12 mouse cellular contexts compared by ENCODE assay signal in the genomic region with DNA sequence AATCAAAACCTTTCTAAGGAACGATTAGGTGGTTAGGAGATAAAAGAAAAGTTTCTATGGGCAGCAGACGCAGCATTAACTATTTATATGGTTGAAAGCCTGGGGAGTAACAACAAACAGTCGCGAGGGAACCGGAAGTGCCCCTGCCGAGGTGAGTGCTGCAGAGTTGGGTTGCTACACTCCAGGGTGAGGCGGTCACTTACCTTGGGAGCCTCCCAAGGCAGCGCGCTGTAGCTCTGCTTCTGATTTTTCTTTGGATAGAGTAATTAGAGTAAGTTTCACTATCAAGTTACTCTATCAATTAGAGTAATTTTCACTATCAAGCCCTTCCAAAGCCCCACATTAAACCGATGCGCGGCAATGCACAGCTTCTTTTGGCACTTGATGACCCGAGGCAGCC. TPM values are rescaled to one million over a fixed set of nuclear protein-coding genes. Genes with fewer than 3 reads are reported as not detected.
DNase-seq lines count a peak whose midpoint lies in the region; ATAC-seq and TF ChIP-seq lines count a peak whose summit lies in the region.
"Had no signal": no experiment of that assay in that cellular context is flagged by ENCODE, and none has a peak within 500 bp of the region (broad histone marks: within the 10 kb centered on the region; RNA-seq: fewer than 3 reads in every experiment).

No protein-coding gene starts in this region.

- H3K27ac ChIP-seq in gastrocnemius, adult 2 months: no peak overlapping the region
- H3K27ac ChIP-seq in neural tube, embryonic 15.5 days (replicated peaks): no peak overlapping the region

- H3K27me3 ChIP-seq in neural tube, embryonic 15.5 days (replicated peaks): no peaks in the 10 kb centered on the region

- TF ChIP-seq CTCF in gastrocnemius, adult 2 months (IDR thresholded peaks at IDR 0.05): no peak
- TF ChIP-seq CTCF in lung, adult 2 months (IDR thresholded peaks at IDR 0.05; ENCODE audit: insufficient read depth, low read length): no peak

- intact Hi-C loops in gastrocnemius, adult 2 months (cut with DNase I): no loop called here

- no peak for TF ChIP-seq POLR2A in lung, adult 2 months (IDR thresholded peaks at IDR 0.05; ENCODE audit: borderline replicate concordance, extremely low read depth, low read depth, low read length)

- no peaks in the 10 kb centered on the region for H3K9me3 ChIP-seq in neural tube, embryonic 15.5 days (replicated peaks)

- no peak overlapping the region for H3K9ac ChIP-seq in neural tube, embryonic 15.5 days (replicated peaks)

- peak overlapping the region; percentile 36 for H3K4me2 ChIP-seq in neural tube, embryonic 15.5 days

- H3K36me3 ChIP-seq in neural tube, embryonic 15.5 days: no peaks in the 10 kb centered on the region

- peak overlapping the region; percentile 59 for H3K4me3 ChIP-seq in gastrocnemius, adult 2 months
- H3K4me3 ChIP-seq in lung, adult 2 months (replicated peaks; ENCODE audit: extremely low read depth, low read depth, low read length): no peak overlapping the region
- H3K4me3 ChIP-seq in neural tube, embryonic 15.5 days (replicated peaks): no peak overlapping the region

- DNase-seq in gastrocnemius, adult 2 months: no peak
- DNase-seq in gastrocnemius, postnatal 25 days: no peak
- peak; percentile 10 for DNase-seq in lung, postnatal 36 days
- no peak for DNase-seq in lung, adult 2 months
- peak; percentile 21 for DNase-seq in kidney, postnatal 10 days
- no peak for DNase-seq in spleen, postnatal 14 days (ENCODE audit: low spot score in 2 of 2)
- no peak for DNase-seq in embryo, embryonic 11 days
- DNase-seq: cerebellum, adult 9-11 months; right cerebral cortex, postnatal 25 days had no signal

- WGBS in lung, adult 2 months: 45% methylated on average over 13 of the region's 13 CpGs
- WGBS in neural tube, embryonic 15.5 days: 48% methylated on average over 13 of the region's 13 CpGs

- H3K4me1 ChIP-seq in lung, adult 2 months (ENCODE audit: control insufficient read depth, insufficient read depth, low read length): no peaks in the 10 kb centered on the region
- H3K4me1 ChIP-seq in neural tube, embryonic 15.5 days: no peaks in the 10 kb centered on the region

- ATAC-seq in neural tube, embryonic 15.5 days (ENCODE audit: low FRiP score): no peak

RNA-seq across cellular contexts. Expression of a gene that starts 25.7 kb away (rescaled TPM):
- not detected for total RNA-seq in gastrocnemius, adult 2 months (2021)
- not detected for total RNA-seq in gastrocnemius, postnatal 25 days (2021)
- not detected in 2 replicates for polyA plus RNA-seq in lung, adult 2 months (2012; rRNA removed)
- polyA plus RNA-seq in neural tube, embryonic 15.5 days (2015; fragmentation: Nextera tagmentation; extraction: Ambion mirVana): not detected in 2 replicates
- total RNA-seq: hematopoietic stem cell, adult 5-6 weeks; megakaryocyte progenitor cell, adult 5-6 weeks had no signal

Comparison
In these comparisons a context has a peak if more than half of its experiments do, and no peak if none do; other contexts are left out.
1. DNase-seq: peak in lung, postnatal 36 days (single experiment) and kidney, postnatal 10 days (single experiment); none in gastrocnemius, adult 2 months (single experiment), gastrocnemius, postnatal 25 days (single experiment), lung, adult 2 months (single experiment), spleen, postnatal 14 days (0 of 2) and embryo, embryonic 11 days (single experiment).